Mouse (Mus musculus): ENCODE data around the gene Rbfox3.

DNA sequence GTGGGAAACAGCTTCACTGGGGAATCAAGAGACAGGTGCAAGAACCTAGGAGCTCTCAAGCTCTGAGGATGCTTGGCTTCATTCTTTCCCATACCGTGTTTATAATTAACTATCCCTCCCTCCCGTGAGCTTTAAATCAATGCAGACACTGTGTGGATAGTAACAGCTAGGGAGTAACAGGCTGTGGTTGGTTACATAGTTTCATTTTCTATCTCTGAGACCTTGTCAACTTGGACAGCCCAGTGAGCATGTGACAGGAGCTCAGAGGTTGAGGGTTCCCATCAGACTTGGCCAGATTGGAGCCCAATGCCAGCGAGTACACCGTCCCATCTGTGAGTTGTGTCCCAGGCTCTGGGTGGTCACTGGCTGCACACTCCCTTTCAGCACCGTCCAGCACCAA, 201.4 kb downstream of the Rbfox3 start:
- TF ChIP-seq CTCF (IDR thresholded peaks at IDR 0.05; ENCODE audit: low read depth, low read length) (no peak), GATA1 (IDR thresholded peaks at IDR 0.05; ENCODE audit: borderline replicate concordance, low read length) (no peak), GATA2 (IDR thresholded peaks at IDR 0.05; ENCODE audit: borderline replicate concordance, low read depth, low read length) (no peak), TAL1 (conservative IDR thresholded peaks at IDR 0.05; ENCODE audit: low read depth, low read length) (no peak)

Data from G1E (cell line).